Mouse (Mus musculus) neural tube, embryonic 15.5 days (tissue): ENCODE results near the gene Gm11099. TPM values are rescaled to one million over a fixed set of nuclear protein-coding genes. Genes with fewer than 3 reads are reported as not detected.

ENCODE experiments used
- ATAC-seq: fragments of 200-750 bp; cut with Nextera tagmentation; 2 replicates; pipeline ENCODE4 v1.8.0; 2017; ENCODE audit warnings: mild to moderate bottlenecking, moderate TSS enrichment, moderate library complexity; ENCODE audit not compliant: low FRiP score
- H3K27ac ChIP-seq: fragments of 300-500 bp; sonication (generic); replicated peaks from 2 replicates; pipeline ENCODE4 v1.5.1; 2015; ENCODE audit warnings: mild to moderate bottlenecking, inconsistent platforms
- H3K27me3 ChIP-seq: fragments of 300-500 bp; sonication (generic); replicated peaks from 2 replicates; pipeline ENCODE4 v1.6.1; 2015; ENCODE audit warnings: inconsistent platforms
- H3K36me3 ChIP-seq: fragments of 300-500 bp; sonication (generic); 2 replicates; pipeline ENCODE4 v1.6.1; 2015; ENCODE audit warnings: inconsistent platforms
- H3K4me1 ChIP-seq: fragments of 300-500 bp; sonication (generic); 2 replicates; pipeline ENCODE4 v1.6.1; 2015; ENCODE audit warnings: inconsistent platforms
- H3K4me2 ChIP-seq: fragments of 300-500 bp; sonication (generic); 2 replicates; pipeline ENCODE4 v1.6.1; 2015; ENCODE audit warnings: inconsistent platforms, mild to moderate bottlenecking, moderate library complexity
- H3K4me3 ChIP-seq: fragments of 300-500 bp; sonication (generic); replicated peaks from 2 replicates; pipeline ENCODE4 v1.5.1; 2015; ENCODE audit warnings: mild to moderate bottlenecking, inconsistent platforms
- H3K9ac ChIP-seq: fragments of 300-500 bp; sonication (generic); replicated peaks from 2 replicates; pipeline ENCODE4 v1.6.1; 2015; ENCODE audit warnings: mild to moderate bottlenecking, inconsistent platforms
- H3K9me3 ChIP-seq: fragments of 300-500 bp; sonication (generic); replicated peaks from 2 replicates; pipeline ENCODE4 v1.6.1; 2016; ENCODE audit warnings: inconsistent platforms
- WGBS: fragments of 180-500 bp; shearing (Covaris S2); methylation state at CpG from one replicate; pipeline ENCODE4 v1.1.7; 2015; ENCODE audit warnings: mixed read lengths; 5-methylcytosine and 5-hydroxymethylcytosine counted together
- polyA plus RNA-seq: library from polyadenylated mRNA; unstranded; fragments of >200 nt; fragmentation: Nextera tagmentation; extraction: Ambion mirVana; gene quantifications from 2 replicates; pipeline ENCODE4 v1.2.1, GENCODE M21; 2015

The Gm11099 gene
- polyA plus RNA-seq, 1 experiment from 2014 or later = not detected

- ATAC-seq = no peak
- no peaks in the 10 kb centered on the region for H3K9me3 ChIP-seq
- H3K4me3 ChIP-seq = no peak overlapping the region
- no peaks in the 10 kb centered on the region for H3K4me1 ChIP-seq
- no peaks in the 10 kb centered on the region for H3K27me3 ChIP-seq
- H3K9ac ChIP-seq = no peak overlapping the region
- no peaks in the 10 kb centered on the region for H3K36me3 ChIP-seq
- 87% methylated on average over 3 of the region's 9 CpGs for WGBS
- no peak overlapping the region for H3K27ac ChIP-seq
- H3K4me2 ChIP-seq = no peak overlapping the region
Measured at GRCm38 (mm10) chr2:58912339-58912738, 53.1 kb downstream of the Gm11099 start.

DNA sequence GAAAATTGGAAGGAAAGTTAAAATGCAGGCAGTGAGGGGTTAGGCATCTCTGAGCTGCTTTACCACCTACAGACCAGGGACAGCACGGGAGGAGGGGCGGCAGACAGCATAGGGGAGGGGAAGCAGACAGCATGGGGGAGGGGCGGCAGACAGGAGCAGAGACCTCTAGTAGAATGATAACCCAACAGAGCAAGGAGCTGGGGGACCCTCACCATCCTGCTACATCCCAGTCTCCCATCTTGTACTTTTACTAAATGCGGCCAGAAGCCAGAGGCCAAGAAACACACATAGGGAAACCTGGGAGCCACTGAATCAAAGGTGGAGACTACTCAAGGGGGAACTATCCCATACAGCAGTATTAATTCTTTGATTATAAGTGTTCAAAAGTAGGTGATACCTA, 59.1 kb downstream of the Gm11099 start:
- H3K4me3 ChIP-seq = no peak overlapping the region
- no peaks in the 10 kb centered on the region for H3K36me3 ChIP-seq
- 59% methylated on average over 4 of the region's 4 CpGs for WGBS
- no peaks in the 10 kb centered on the region for H3K9me3 ChIP-seq
- H3K4me2 ChIP-seq = no peak overlapping the region
- H3K4me1 ChIP-seq = no peaks in the 10 kb centered on the region
- H3K27ac ChIP-seq = no peak overlapping the region
- H3K27me3 ChIP-seq = no peaks in the 10 kb centered on the region
- H3K9ac ChIP-seq = no peak overlapping the region
- ATAC-seq = no peak

DNA sequence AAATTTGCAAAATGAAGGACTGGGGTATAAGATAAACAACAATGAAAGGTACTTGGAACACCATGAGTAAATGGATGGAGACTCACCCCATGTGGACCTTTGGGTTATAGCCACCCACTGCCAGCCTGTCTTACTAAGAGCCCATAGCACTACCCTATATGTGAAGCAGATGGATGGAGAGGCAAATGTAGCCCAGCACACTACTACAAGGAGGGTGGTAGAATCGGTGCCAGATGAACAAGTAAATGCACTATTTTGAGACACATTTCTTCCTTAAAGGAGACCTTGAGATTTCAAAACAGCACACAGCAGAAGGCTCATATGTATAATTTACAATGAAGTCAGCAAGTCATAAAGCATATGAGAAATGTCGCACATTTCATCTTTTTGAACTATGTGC, 66.3 kb downstream of the Gm11099 start:
- no peaks in the 10 kb centered on the region for H3K9me3 ChIP-seq
- no peak overlapping the region for H3K9ac ChIP-seq
- no peaks in the 10 kb centered on the region for H3K4me1 ChIP-seq
- H3K27ac ChIP-seq = no peak overlapping the region
- H3K27me3 ChIP-seq = no peaks in the 10 kb centered on the region
- no peak overlapping the region for H3K4me2 ChIP-seq
- no peak for ATAC-seq
- no peak overlapping the region for H3K4me3 ChIP-seq
- no peaks in the 10 kb centered on the region for H3K36me3 ChIP-seq
- WGBS = 85% methylated on average over 2 of the region's 2 CpGs

- Histone ChIP-seq H3K4me2 (no peak overlapping the region), H3K9me3 (no peaks in the 10 kb centered on the region), H3K36me3 (no peaks in the 10 kb centered on the region), H3K9ac (no peak overlapping the region), H3K4me1 (no peaks in the 10 kb centered on the region), H3K27ac (no peak overlapping the region), H3K4me3 (no peak overlapping the region), H3K27me3 (no peaks in the 10 kb centered on the region)
- no peak for ATAC-seq
- 88% methylated on average over 4 of the region's 4 CpGs for WGBS
Measured at GRCm38 (mm10) chr2:58941361-58941760, 82.1 kb downstream of the Gm11099 start.

GRCm38 (mm10) chr2:58948796-58949195, 89.6 kb downstream of the Gm11099 start:
- WGBS = 78% methylated on average over 7 of the region's 7 CpGs

GRCm38 (mm10) chr2:58952101-58952500, 92.9 kb downstream of the Gm11099 start:
- Histone ChIP-seq H3K27me3 (no peaks in the 10 kb centered on the region), H3K36me3 (no peaks in the 10 kb centered on the region), H3K27ac (no peak overlapping the region), H3K4me2 (no peak overlapping the region), H3K4me1 (no peaks in the 10 kb centered on the region), H3K4me3 (no peak overlapping the region), H3K9ac (no peak overlapping the region), H3K9me3 (no peaks in the 10 kb centered on the region)
- ATAC-seq = no peak
- 92% methylated on average over 3 of the region's 3 CpGs for WGBS

More at GRCm38 (mm10) chr2:58948796-58949195, 89.6 kb downstream of the Gm11099 start:
- Histone ChIP-seq H3K36me3 (no peaks in the 10 kb centered on the region), H3K4me1 (no peaks in the 10 kb centered on the region), H3K27ac (no peak overlapping the region), H3K9me3 (no peaks in the 10 kb centered on the region), H3K27me3 (no peaks in the 10 kb centered on the region), H3K4me2 (no peak overlapping the region), H3K9ac (no peak overlapping the region), H3K4me3 (no peak overlapping the region)
- no peak for ATAC-seq

DNA sequence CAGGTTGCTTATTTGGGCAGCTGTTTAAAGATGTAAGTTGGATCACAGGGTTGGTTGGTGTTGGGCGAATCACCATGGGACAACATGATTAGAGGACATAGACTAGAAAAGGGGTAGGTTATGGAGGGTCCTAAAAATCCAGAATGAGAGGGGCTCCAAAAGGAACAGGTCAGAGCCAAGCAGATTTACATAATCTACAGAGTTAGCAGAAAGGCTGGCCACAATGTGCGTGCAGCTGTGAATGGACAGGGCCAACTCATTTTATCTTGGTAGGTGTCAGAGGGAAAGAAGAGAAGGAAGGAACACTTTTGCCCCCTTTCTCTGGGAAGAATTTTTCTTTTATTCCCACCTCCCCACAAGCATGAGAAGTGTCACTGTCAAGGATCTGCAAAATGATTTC, 97.1 kb downstream of the Gm11099 start:
- H3K4me2 ChIP-seq = no peak overlapping the region
- H3K36me3 ChIP-seq = no peaks in the 10 kb centered on the region
- H3K4me3 ChIP-seq = no peak overlapping the region
- WGBS = 64% methylated on average over 2 of the region's 2 CpGs
- no peak overlapping the region for H3K9ac ChIP-seq
- H3K27me3 ChIP-seq = no peaks in the 10 kb centered on the region
- H3K9me3 ChIP-seq = no peaks in the 10 kb centered on the region
- no peaks in the 10 kb centered on the region for H3K4me1 ChIP-seq
- ATAC-seq = no peak
- H3K27ac ChIP-seq = no peak overlapping the region

- ATAC-seq = no peak
- 11% methylated on average over 2 of the region's 2 CpGs for WGBS
Measured at GRCm38 (mm10) chr2:58956770-58957300, 97.6 kb downstream of the Gm11099 start.

More at GRCm38 (mm10) chr2:58956770-58957300, 97.6 kb downstream of the Gm11099 start:
- no peak overlapping the region for H3K9ac ChIP-seq
- no peak overlapping the region for H3K4me2 ChIP-seq
- H3K27me3 ChIP-seq = no peaks in the 10 kb centered on the region
- no peaks in the 10 kb centered on the region for H3K4me1 ChIP-seq
- H3K9me3 ChIP-seq = no peaks in the 10 kb centered on the region
- H3K36me3 ChIP-seq = no peaks in the 10 kb centered on the region
- H3K27ac ChIP-seq = no peak overlapping the region
- no peak overlapping the region for H3K4me3 ChIP-seq
